Mouse (Mus musculus) myocyte (in vitro differentiated cells): Measurements from ENCODE around the gene Hic1. TPM values are rescaled to one million over a fixed set of nuclear protein-coding genes. Genes with fewer than 3 reads are reported as not detected.

Source experiments
- H3K27me3 ChIP-seq: one replicate; pipeline ENCODE4 v1.6.1; 2011; ENCODE audit not compliant: control insufficient read depth, insufficient read depth, insufficient read length
- H3K36me3 ChIP-seq: one replicate; pipeline ENCODE4 v1.6.1; 2011; ENCODE audit not compliant: control insufficient read depth, insufficient read depth
- H3K4me2 ChIP-seq: one replicate; pipeline ENCODE4 v1.6.1; 2011; ENCODE audit warnings: low read depth, control low read depth
- H3K4me3 ChIP-seq: one replicate; pipeline ENCODE4 v1.5.1; 2011; ENCODE audit warnings: mild to moderate bottlenecking, control low read depth, moderate library complexity
- H3K79me2 ChIP-seq: one replicate; pipeline ENCODE4 v1.6.1; 2011; ENCODE audit not compliant: control insufficient read depth, insufficient read depth
- H3ac ChIP-seq: one replicate; pipeline ENCODE4 v1.6.1; 2011; ENCODE audit not compliant: control insufficient read depth, insufficient read length
- CEBPB ChIP-seq: IDR thresholded peaks from 2 replicates; pipeline ENCODE4 v1.6.1; 2011; ENCODE audit warnings: mild to moderate bottlenecking, moderate library complexity; ENCODE audit not compliant: poor library complexity, insufficient read depth, severe bottlenecking
- E2F4 ChIP-seq: IDR thresholded peaks from one replicate; pipeline ENCODE4 v1.6.1; 2011; ENCODE audit warnings: mild to moderate bottlenecking, control low read depth, moderate library complexity; ENCODE audit not compliant: insufficient read depth
- MAX ChIP-seq: IDR thresholded peaks from one replicate; pipeline ENCODE4 v1.6.1; 2011; ENCODE audit warnings: low read depth, mild to moderate bottlenecking, control low read depth
- MYOD1 ChIP-seq, 3 experiments: IDR thresholded peaks; one replicate each; pipeline ENCODE4 v1.6.1; 2011; ENCODE audit warnings: control low read depth in 2 of 3, low read depth in 2 of 3, mild to moderate bottlenecking in 2 of 3, moderate library complexity in 1 of 3; ENCODE audit not compliant: insufficient read length in 2 of 3, control insufficient read depth in 1 of 3
- MYOG ChIP-seq, 3 experiments: IDR thresholded peaks; one replicate each; pipeline ENCODE4 v1.6.1; 2011; ENCODE audit warnings: control low read depth in 2 of 3, low read depth in 2 of 3, mild to moderate bottlenecking in 2 of 3; ENCODE audit not compliant: insufficient read length in 2 of 3, control insufficient read depth in 1 of 3, insufficient read depth in 1 of 3
- POLR2A ChIP-seq: IDR thresholded peaks from one replicate; pipeline ENCODE4 v1.6.1; 2011; ENCODE audit warnings: low read depth, mild to moderate bottlenecking, control low read depth, moderate library complexity; ENCODE audit not compliant: insufficient read length
- POLR2AphosphoS2 ChIP-seq: IDR thresholded peaks from one replicate; pipeline ENCODE4 v1.6.1; 2011; ENCODE audit warnings: low read depth, control low read depth; ENCODE audit not compliant: insufficient read length
- REST ChIP-seq: IDR thresholded peaks from one replicate; pipeline ENCODE4 v1.6.1; 2011; ENCODE audit warnings: mild to moderate bottlenecking, control low read depth, moderate library complexity; ENCODE audit not compliant: insufficient read depth, insufficient read length
- SRF ChIP-seq: IDR thresholded peaks from one replicate; pipeline ENCODE4 v1.6.1; 2011; ENCODE audit warnings: low read depth; ENCODE audit not compliant: control insufficient read depth, insufficient read length
- TCF12 ChIP-seq: IDR thresholded peaks from one replicate; pipeline ENCODE4 v1.6.1; 2011; ENCODE audit warnings: mild to moderate bottlenecking, control low read depth; ENCODE audit not compliant: poor library complexity, insufficient read depth, severe bottlenecking
- TCF3 ChIP-seq: IDR thresholded peaks from one replicate; pipeline ENCODE4 v1.6.1; 2011; ENCODE audit warnings: low read depth, control low read depth; ENCODE audit not compliant: insufficient read length
- USF1 ChIP-seq: IDR thresholded peaks from one replicate; pipeline ENCODE4 v1.6.1; 2011; ENCODE audit warnings: low read depth, mild to moderate bottlenecking, control low read depth, moderate library complexity
- polyA plus RNA-seq: library from polyadenylated mRNA; unstranded; fragments of >200 nt; fragmentation: generic; extraction: Trizol; gene quantifications from one replicate; pipeline ENCODE4 v1.2.1, GENCODE M21; 2012; ENCODE audit warnings: missing spikeins

Hic1 gene
- polyA plus RNA-seq, 1 experiment: 0.11 TPM

GRCm38 (mm10) chr11:75168590-75169361 lies 543 bp downstream of the Hic1 start:
- TF ChIP-seq SRF (no peak), TCF3 (no peak), POLR2AphosphoS2 (no peak), MYOD1 (IDR thresholded peaks at IDR 0.05; ENCODE audit: control insufficient read depth in 1 of 3, insufficient read length in 2 of 3, low read depth in 2 of 3) (no peak), MYOG (IDR thresholded peaks at IDR 0.05; ENCODE audit: control insufficient read depth in 1 of 3, insufficient read depth in 1 of 3, insufficient read length in 2 of 3, low read depth in 2 of 3) (no peak), MAX (no peak), USF1 (no peak), REST (no peak), E2F4 (no peak), TCF12 (no peak)
- Histone ChIP-seq H3K4me2 (no peak overlapping the region), H3K36me3 (no peaks in the 10 kb centered on the region), H3K27me3 (no peaks in the 10 kb centered on the region), H3K79me2 (no peaks in the 10 kb centered on the region), H3K4me3 (no peak overlapping the region), H3ac (no peak overlapping the region)

GRCm38 (mm10) chr11:75167643-75168589 lies 1.4 kb downstream of the Hic1 start:
- TF ChIP-seq MYOG (IDR thresholded peaks at IDR 0.05; ENCODE audit: control insufficient read depth in 1 of 3, insufficient read depth in 1 of 3, insufficient read length in 2 of 3, low read depth in 2 of 3): no peak
- Histone ChIP-seq H3K79me2 (no peaks in the 10 kb centered on the region), H3K4me3 (no peak overlapping the region), H3K27me3 (no peaks in the 10 kb centered on the region), H3K4me2 (no peak overlapping the region), H3ac (no peak overlapping the region), H3K36me3 (no peaks in the 10 kb centered on the region)

- H3K4me3 ChIP-seq: no peak overlapping the region
- TF ChIP-seq E2F4 (no peak), USF1 (no peak), MYOD1 (IDR thresholded peaks at IDR 0.05; ENCODE audit: control insufficient read depth in 1 of 3, insufficient read length in 2 of 3, low read depth in 2 of 3) (no peak), POLR2A (no peak), REST (no peak), CEBPB (no peak), MYOG (IDR thresholded peaks at IDR 0.05; ENCODE audit: control insufficient read depth in 1 of 3, insufficient read depth in 1 of 3, insufficient read length in 2 of 3, low read depth in 2 of 3) (no peak), SRF (no peak), TCF12 (no peak), POLR2AphosphoS2 (no peak), TCF3 (no peak), MAX (no peak)
- H3ac ChIP-seq: no peak overlapping the region
- no peaks in the 10 kb centered on the region for H3K27me3 ChIP-seq
- no peaks in the 10 kb centered on the region for H3K79me2 ChIP-seq
- no peak overlapping the region for H3K4me2 ChIP-seq
- no peaks in the 10 kb centered on the region for H3K36me3 ChIP-seq
Observed at GRCm38 (mm10) chr11:75166861-75167642, 2.3 kb downstream of the Hic1 start.

- Histone ChIP-seq H3K36me3 (no peaks in the 10 kb centered on the region), H3ac (no peak overlapping the region), H3K27me3 (no peaks in the 10 kb centered on the region), H3K4me2 (no peak overlapping the region), H3K79me2 (no peaks in the 10 kb centered on the region), H3K4me3 (no peak overlapping the region)
- TF ChIP-seq MAX (no peak), MYOD1 (IDR thresholded peaks at IDR 0.05; ENCODE audit: control insufficient read depth in 1 of 3, insufficient read length in 2 of 3, low read depth in 2 of 3) (no peak), REST (no peak), TCF12 (no peak), POLR2AphosphoS2 (no peak), E2F4 (no peak), CEBPB (no peak), TCF3 (no peak), MYOG (IDR thresholded peaks at IDR 0.05; ENCODE audit: control insufficient read depth in 1 of 3, insufficient read depth in 1 of 3, insufficient read length in 2 of 3, low read depth in 2 of 3) (no peak), USF1 (no peak), SRF (no peak), POLR2A (no peak)
Observed at GRCm38 (mm10) chr11:75166193-75166842, 3.0 kb downstream of the Hic1 start.
